Mouse (Mus musculus) limb, embryonic 15.5 days (tissue): ENCODE measurements around the gene Rer1. TPM values are rescaled to one million over a fixed set of nuclear protein-coding genes. Genes with fewer than 3 reads are reported as not detected.

Experiments used
- ATAC-seq: fragments of 200-750 bp; cut with Nextera tagmentation; 2 replicates; pipeline ENCODE4 v1.8.0; 2017; ENCODE audit warnings: low read depth, moderate TSS enrichment; ENCODE audit not compliant: insufficient number of reproducible peaks, low FRiP score, low TSS enrichment
- H3K27ac ChIP-seq: fragments of 300-500 bp; sonication (generic); 2 replicates; pipeline ENCODE4 v1.5.1; 2015; ENCODE audit warnings: moderate library complexity, mild to moderate bottlenecking, inconsistent platforms
- H3K27me3 ChIP-seq: fragments of 300-500 bp; sonication (generic); 2 replicates; pipeline ENCODE4 v1.6.1; 2015; ENCODE audit warnings: inconsistent platforms
- H3K36me3 ChIP-seq: fragments of 300-500 bp; sonication (generic); 2 replicates; pipeline ENCODE4 v1.6.1; 2015; ENCODE audit warnings: inconsistent platforms
- H3K4me1 ChIP-seq: fragments of 300-500 bp; sonication (generic); 2 replicates; pipeline ENCODE4 v1.6.1; 2015; ENCODE audit warnings: inconsistent platforms
- H3K4me2 ChIP-seq: fragments of 300-500 bp; sonication (generic); 2 replicates; pipeline ENCODE4 v1.6.1; 2015; ENCODE audit warnings: mild to moderate bottlenecking, inconsistent platforms
- H3K4me3 ChIP-seq: fragments of 300-500 bp; sonication (generic); 2 replicates; pipeline ENCODE4 v1.5.1; 2015; ENCODE audit warnings: mild to moderate bottlenecking, inconsistent platforms
- H3K9ac ChIP-seq: fragments of 300-500 bp; sonication (generic); 2 replicates; pipeline ENCODE4 v1.6.1; 2015; ENCODE audit warnings: inconsistent platforms
- H3K9me3 ChIP-seq: fragments of 300-500 bp; sonication (generic); 2 replicates; pipeline ENCODE4 v1.6.1; 2016; ENCODE audit warnings: inconsistent platforms
- WGBS: fragments of 180-500 bp; shearing (Covaris S2); methylation state at CpG from one replicate; pipeline ENCODE4 v1.1.7; 2015; 5-methylcytosine and 5-hydroxymethylcytosine counted together
- polyA plus RNA-seq: library from polyadenylated mRNA; unstranded; fragments of >200 nt; fragmentation: Nextera tagmentation; extraction: Ambion mirVana; gene quantifications from 2 replicates; pipeline ENCODE4 v1.2.1, GENCODE M21; 2015

Rer1 gene
- polyA plus RNA-seq, 1 experiment from 2014 or later: 170 TPM

DNA sequence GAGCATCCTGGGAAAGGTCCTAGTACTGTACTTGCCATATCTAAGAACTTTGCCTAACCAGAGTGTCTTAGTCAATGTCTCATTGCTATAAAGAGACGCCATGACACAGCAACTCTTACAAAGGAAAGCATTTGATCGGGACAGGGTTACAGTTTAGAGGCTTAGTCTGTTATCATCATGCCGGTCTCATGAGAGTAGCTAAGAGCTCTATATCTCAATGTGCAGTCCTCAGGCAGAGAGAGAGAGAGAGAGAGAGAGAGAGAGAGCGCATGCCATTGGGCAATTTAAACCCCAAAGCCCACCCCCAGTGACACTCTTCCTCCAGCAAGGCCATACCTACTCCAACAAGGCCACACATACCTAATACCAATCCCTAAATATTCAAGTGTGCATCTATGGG lies 21.7 kb upstream of the Rer1 start:
- Histone ChIP-seq H3K9me3 (no peaks in the 10 kb centered on the region), H3K36me3 (no peaks in the 10 kb centered on the region), H3K4me1 (peaks cover 25% of the 10 kb centered on the region), H3K27ac (no peak overlapping the region), H3K27me3 (no peaks in the 10 kb centered on the region), H3K4me2 (no peak overlapping the region), H3K4me3 (no peak overlapping the region), H3K9ac (no peak overlapping the region)
- ATAC-seq: no peak
- 96% methylated on average over 4 of the region's 4 CpGs for WGBS

- ATAC-seq: no peak
- Histone ChIP-seq H3K36me3 (no peaks in the 10 kb centered on the region), H3K4me2 (no peak overlapping the region), H3K9me3 (no peaks in the 10 kb centered on the region), H3K4me1 (peaks cover 24% of the 10 kb centered on the region), H3K27ac (no peak overlapping the region), H3K9ac (no peak overlapping the region), H3K4me3 (no peak overlapping the region), H3K27me3 (no peaks in the 10 kb centered on the region)
- WGBS: 77% methylated on average over 4 of the region's 4 CpGs
Observed at GRCm38 (mm10) chr4:155098572-155098971, 12.4 kb upstream of the Rer1 start.

GRCm38 (mm10) chr4:155097452-155097851 lies 11.3 kb upstream of the Rer1 start:
- no peak overlapping the region for H3K9ac ChIP-seq
- 0 out of 2 replicates have a peak, but pooled peaks cover 6% of the 10 kb centered on the region for H3K36me3 ChIP-seq
- no peak overlapping the region for H3K4me2 ChIP-seq
- H3K4me1 ChIP-seq: peaks cover 24% of the 10 kb centered on the region
- no peak overlapping the region for H3K27ac ChIP-seq
- 81% methylated on average over 6 of the region's 6 CpGs for WGBS
- ATAC-seq: no peak
- no peaks in the 10 kb centered on the region for H3K27me3 ChIP-seq
- no peaks in the 10 kb centered on the region for H3K9me3 ChIP-seq
- no peak overlapping the region for H3K4me3 ChIP-seq

- H3K4me1 ChIP-seq: peaks cover 24% of the 10 kb centered on the region
- ATAC-seq: no peak
- H3K36me3 ChIP-seq: peaks cover 9% of the 10 kb centered on the region; the same call in 1 of the 2 replicates
- H3K4me3 ChIP-seq: no peak overlapping the region
- H3K27me3 ChIP-seq: no peaks in the 10 kb centered on the region
- WGBS: 81% methylated on average over 8 of the region's 8 CpGs
- no peak overlapping the region for H3K4me2 ChIP-seq
- H3K9me3 ChIP-seq: no peaks in the 10 kb centered on the region
- no peak overlapping the region for H3K9ac ChIP-seq
- H3K27ac ChIP-seq: no peak overlapping the region; the same call in 1 of the 2 replicates
Observed at GRCm38 (mm10) chr4:155095967-155096366, 9.8 kb upstream of the Rer1 start.

DNA sequence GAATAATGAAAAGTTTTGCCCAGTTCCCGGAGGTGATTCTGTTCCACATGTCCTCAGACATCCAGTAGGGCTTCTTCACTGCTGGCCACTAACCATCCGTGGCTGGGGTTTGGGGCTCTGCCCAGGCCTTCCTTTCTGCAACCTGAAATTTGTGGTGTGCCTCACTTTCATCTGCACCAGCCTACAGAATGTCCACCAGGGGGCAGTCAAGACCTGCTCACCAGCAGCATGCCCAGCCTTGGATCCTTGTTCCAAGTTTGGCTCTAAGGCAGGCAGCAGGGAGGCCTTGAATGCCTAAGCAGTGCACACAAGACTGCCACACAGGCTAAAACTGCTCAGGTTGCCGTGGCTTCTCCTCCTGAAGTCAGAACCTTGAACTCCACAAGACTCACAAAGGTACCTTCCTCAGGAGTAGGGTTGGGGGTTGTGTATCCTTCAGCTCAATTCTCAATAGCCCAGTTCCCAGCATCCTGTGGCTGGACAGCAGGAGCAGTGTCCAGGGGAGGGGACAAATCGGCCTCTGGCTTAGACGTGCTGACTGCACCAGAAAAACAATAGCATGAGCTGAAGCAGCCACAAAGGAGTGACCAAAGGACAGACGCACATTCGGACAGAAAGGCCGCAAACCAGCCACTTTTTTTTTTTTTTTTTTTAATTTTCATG lies 9.2 kb upstream of the Rer1 start:
- Histone ChIP-seq H3K9me3 (no peaks in the 10 kb centered on the region), H3K4me2 (no peak overlapping the region), H3K4me1 (peaks cover 23% of the 10 kb centered on the region), H3K27me3 (no peaks in the 10 kb centered on the region), H3K9ac (no peak overlapping the region), H3K36me3 (peaks cover 12% of the 10 kb centered on the region; the same call in 1 of the 2 replicates), H3K4me3 (no peak overlapping the region), H3K27ac (peak overlapping the region; percentile 62)
- 40% methylated on average over 8 of the region's 8 CpGs for WGBS
- peak; percentile 67 for ATAC-seq

GRCm38 (mm10) chr4:155094565-155094964 lies 8.4 kb upstream of the Rer1 start:
- no peak overlapping the region for H3K9ac ChIP-seq
- H3K27ac ChIP-seq: no peak overlapping the region
- H3K4me2 ChIP-seq: no peak overlapping the region
- peaks cover 17% of the 10 kb centered on the region for H3K4me1 ChIP-seq
- no peak; the same call in 1 of the 2 replicates for ATAC-seq
- H3K36me3 ChIP-seq: peaks cover 20% of the 10 kb centered on the region
- WGBS: 65% methylated on average over 3 of the region's 3 CpGs
- no peaks in the 10 kb centered on the region for H3K27me3 ChIP-seq
- H3K4me3 ChIP-seq: no peak overlapping the region
- no peaks in the 10 kb centered on the region for H3K9me3 ChIP-seq

GRCm38 (mm10) chr4:155093431-155094149 lies 7.4 kb upstream of the Rer1 start:
- 76% methylated on average over 7 of the region's 7 CpGs for WGBS
- H3K9ac ChIP-seq: no peak overlapping the region

GRCm38 (mm10) chr4:155092718-155093430 lies 6.7 kb upstream of the Rer1 start:
- Histone ChIP-seq H3K4me1 (peaks cover 14% of the 10 kb centered on the region), H3K27ac (peak overlapping the region; percentile 18; the same call in 1 of the 2 replicates), H3K36me3 (peaks cover 26% of the 10 kb centered on the region), H3K27me3 (no peaks in the 10 kb centered on the region), H3K4me2 (no peak overlapping the region), H3K9ac (no peak overlapping the region), H3K9me3 (no peaks in the 10 kb centered on the region), H3K4me3 (no peak overlapping the region)
- no peak for ATAC-seq
- 85% methylated on average over 19 of the region's 19 CpGs for WGBS

More at GRCm38 (mm10) chr4:155093431-155094149, 7.4 kb upstream of the Rer1 start:
- peaks cover 26% of the 10 kb centered on the region for H3K36me3 ChIP-seq
- H3K27me3 ChIP-seq: no peaks in the 10 kb centered on the region
- no peak overlapping the region for H3K4me3 ChIP-seq
- H3K4me1 ChIP-seq: peaks cover 14% of the 10 kb centered on the region
- H3K27ac ChIP-seq: peak overlapping the region; percentile 18; the same call in 1 of the 2 replicates
- no peak for ATAC-seq
- H3K9me3 ChIP-seq: no peaks in the 10 kb centered on the region
- H3K4me2 ChIP-seq: no peak overlapping the region

GRCm38 (mm10) chr4:155090688-155091449 lies 4.7 kb upstream of the Rer1 start:
- Histone ChIP-seq H3K4me2 (no peak overlapping the region), H3K27me3 (no peaks in the 10 kb centered on the region), H3K4me1 (peaks cover 21% of the 10 kb centered on the region), H3K9me3 (no peaks in the 10 kb centered on the region), H3K27ac (no peak overlapping the region), H3K4me3 (no peak overlapping the region), H3K36me3 (peaks cover 26% of the 10 kb centered on the region), H3K9ac (no peak overlapping the region)
- ATAC-seq: no peak
- WGBS: 85% methylated on average over 13 of the region's 13 CpGs

DNA sequence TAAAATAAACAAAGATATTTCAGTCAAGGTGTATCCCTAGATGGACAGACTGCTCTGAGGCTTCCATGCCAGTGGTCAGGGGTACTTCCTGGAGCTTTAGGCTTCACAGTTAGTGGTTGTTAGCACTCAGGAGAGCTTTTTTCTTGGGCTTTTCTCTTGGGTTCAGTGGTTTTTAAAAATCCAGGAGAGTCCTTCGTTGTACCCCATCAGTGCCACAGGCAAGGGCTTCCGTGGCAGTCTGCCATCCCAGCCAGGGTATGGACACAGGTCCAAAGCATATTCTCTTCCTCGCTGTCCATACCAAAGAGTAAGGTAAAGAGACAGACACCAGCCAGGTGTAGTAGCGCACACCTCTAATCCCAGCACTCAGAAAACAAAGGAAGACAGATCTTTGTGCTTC lies 4.0 kb upstream of the Rer1 start:
- H3K4me1 ChIP-seq: peaks cover 17% of the 10 kb centered on the region
- no peak overlapping the region for H3K4me2 ChIP-seq
- no peak overlapping the region for H3K27ac ChIP-seq
- peaks cover 26% of the 10 kb centered on the region for H3K36me3 ChIP-seq
- H3K27me3 ChIP-seq: no peaks in the 10 kb centered on the region
- WGBS: 96% methylated on average over 4 of the region's 4 CpGs
- H3K9me3 ChIP-seq: no peaks in the 10 kb centered on the region
- no peak overlapping the region for H3K9ac ChIP-seq
- ATAC-seq: no peak
- no peak overlapping the region for H3K4me3 ChIP-seq

DNA sequence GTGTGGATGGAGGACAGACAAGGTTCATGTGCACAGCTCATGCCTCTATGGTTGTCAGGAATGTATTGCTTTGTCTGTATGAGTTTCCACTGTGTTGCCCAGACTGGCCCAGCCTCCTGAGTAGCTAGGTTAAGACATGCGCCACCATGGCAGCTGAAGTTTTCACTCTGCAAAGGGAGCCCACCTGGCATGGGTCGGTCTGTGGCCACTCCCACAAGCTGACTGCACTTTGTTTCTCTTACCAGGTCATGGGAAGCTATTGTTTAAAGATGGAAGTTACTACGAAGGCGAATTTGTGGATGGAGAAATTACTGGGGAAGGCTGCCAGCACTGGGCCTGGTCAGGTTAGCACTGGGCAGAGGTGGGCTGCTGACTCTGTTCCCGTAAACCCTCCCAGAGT lies 3.1 kb upstream of the Rer1 start:
- Histone ChIP-seq H3K4me2 (no peak overlapping the region), H3K27me3 (no peaks in the 10 kb centered on the region), H3K9me3 (no peaks in the 10 kb centered on the region), H3K36me3 (peaks cover 26% of the 10 kb centered on the region), H3K9ac (no peak overlapping the region), H3K4me3 (no peak overlapping the region), H3K27ac (no peak overlapping the region), H3K4me1 (peaks cover 19% of the 10 kb centered on the region)
- WGBS: 85% methylated on average over 5 of the region's 5 CpGs
- no peak for ATAC-seq
